Mouse (Mus musculus): ENCODE results near the gene Rin2.

- TF ChIP-seq CTCF (IDR thresholded peaks at IDR 0.05) (no peak), EP300 (IDR thresholded peaks at IDR 0.05) (no peak)
Observed at GRCm38 (mm10) chr2:145742795-145743710, 68.0 kb downstream of the Rin2 start.

All from lung, postnatal 0 days (tissue).